ENCODE assay signal across 28 mouse cellular contexts in genomic region chr4:99263663-99264062, GRCm38 (mm10). TPM values are rescaled to one million over a fixed set of nuclear protein-coding genes. Genes with fewer than 3 reads are reported as not detected.
DNase-seq lines count a peak whose midpoint lies in the region; ATAC-seq lines count a peak whose summit lies in the region.
"Had no signal": no experiment of that assay in that cellular context is flagged by ENCODE, and none has a peak within 500 bp of the region (broad histone marks: within the 10 kb centered on the region; RNA-seq: fewer than 3 reads in every experiment).

No protein-coding gene starts in this region.

- no peak overlapping the region for H3K4me2 ChIP-seq in kidney, embryonic 15.5 days
- H3K4me2 ChIP-seq: embryonic facial prominence, embryonic 13.5 days; embryonic facial prominence, embryonic 15.5 days; forebrain, embryonic 12.5 days had no signal

- H3K27ac ChIP-seq in kidney, embryonic 15.5 days = no peak overlapping the region
- no peak overlapping the region for H3K27ac ChIP-seq in embryonic facial prominence, embryonic 10.5 days (replicated peaks)
- H3K27ac ChIP-seq: embryonic facial prominence, embryonic 13.5 days; embryonic facial prominence, embryonic 15.5 days; forebrain, embryonic 10.5 days; forebrain, embryonic 12.5 days had no signal

- H3K36me3 ChIP-seq in kidney, embryonic 15.5 days = no peaks in the 10 kb centered on the region
- H3K36me3 ChIP-seq in embryonic facial prominence, embryonic 10.5 days (replicated peaks) = no peaks in the 10 kb centered on the region
- H3K36me3 ChIP-seq: forebrain, embryonic 10.5 days; forebrain, embryonic 12.5 days; G1E had no signal

- no peaks in the 10 kb centered on the region for H3K27me3 ChIP-seq in kidney, embryonic 15.5 days
- no peaks in the 10 kb centered on the region for H3K27me3 ChIP-seq in embryonic facial prominence, embryonic 10.5 days (replicated peaks; ENCODE audit: low read depth, poor library complexity, severe bottlenecking)
- H3K27me3 ChIP-seq: CH12.LX; embryonic facial prominence, embryonic 13.5 days; embryonic facial prominence, embryonic 15.5 days; forebrain, embryonic 12.5 days; Patski had no signal

- H3K4me3 ChIP-seq in kidney, embryonic 15.5 days (replicated peaks) = no peak overlapping the region
- H3K4me3 ChIP-seq in embryonic facial prominence, embryonic 10.5 days = no peak overlapping the region
- H3K4me3 ChIP-seq: embryonic facial prominence, embryonic 13.5 days; embryonic facial prominence, embryonic 15.5 days; erythroblast, embryonic 14.5 days; forebrain, embryonic 10.5 days; forebrain, embryonic 12.5 days had no signal

- DNase-seq in heart, adult 11 months = peak; percentile 76
- no peak for DNase-seq in heart, postnatal 36 days
- DNase-seq in kidney, adult 8-10 months = no peak
- peak; percentile 26 for DNase-seq in embryonic facial prominence, embryonic 10.5 days (ENCODE audit: low spot score)
- DNase-seq: adrenal gland, adult 8-10 months; adrenal gland, postnatal 14 days; adrenal gland, postnatal 36 days; B cell, adult 2 months; cerebellum, adult 11-12 months; cerebellum, adult 2 months; cerebellum, adult 9-10 months; cerebellum, postnatal 10 days; cerebellum, postnatal 25 days had no signal

- no peaks in the 10 kb centered on the region for H3K9me3 ChIP-seq in kidney, embryonic 15.5 days (replicated peaks)
- no peaks in the 10 kb centered on the region for H3K9me3 ChIP-seq in embryonic facial prominence, embryonic 10.5 days
- H3K9me3 ChIP-seq: embryonic facial prominence, embryonic 13.5 days; embryonic facial prominence, embryonic 15.5 days; forebrain, embryonic 10.5 days; forebrain, embryonic 12.5 days had no signal

- no peak overlapping the region for H3K9ac ChIP-seq in kidney, embryonic 15.5 days
- H3K9ac ChIP-seq: embryonic facial prominence, embryonic 13.5 days; embryonic facial prominence, embryonic 15.5 days; forebrain, embryonic 12.5 days had no signal

- intact Hi-C loops in heart, postnatal 36 days (cut with DNase I) = no loop called here

- ATAC-seq in kidney, embryonic 15.5 days (replicated peaks; ENCODE audit: low FRiP score) = peak; percentile 43; the same call in 1 of the 2 replicates
- ATAC-seq: activated CD4-positive, CD25-positive, alpha-beta regulatory T cell, adult 4 months; CD4-positive, CD25-positive, alpha-beta regulatory T cell, adult 4 months; forebrain, embryonic 14.5 days; forebrain, embryonic 16.5 days; Patski had no signal

- 43% methylated on average over 11 of the region's 11 CpGs for WGBS in kidney, embryonic 15.5 days
- 50% methylated on average over 11 of the region's 11 CpGs for WGBS in embryonic facial prominence, embryonic 10.5 days

- no peaks in the 10 kb centered on the region for H3K4me1 ChIP-seq in kidney, embryonic 15.5 days
- peaks cover 7% of the 10 kb centered on the region for H3K4me1 ChIP-seq in embryonic facial prominence, embryonic 10.5 days
- H3K4me1 ChIP-seq: embryonic facial prominence, embryonic 15.5 days had no signal

RNA-seq across cellular contexts. Expression of gene Gm12689, which starts 32.0 kb away (rescaled TPM):
- not detected for total RNA-seq in heart, postnatal 36 days (2021)
- polyA plus RNA-seq in kidney, embryonic 15.5 days (2015; fragmentation: Nextera tagmentation; extraction: Ambion mirVana) = 0.19 and 0.38 TPM in 2 replicates
- polyA plus RNA-seq in embryonic facial prominence, embryonic 10.5 days (2016; fragmentation: Nextera tagmentation; extraction: Ambion mirVana) = 0.18 TPM in 1 of 2 replicates, not detected in the other
- total RNA-seq: adrenal gland, adult 18-20 months; adrenal gland, postnatal 14 days; CH12.LX; G1E had no signal
- polyA plus RNA-seq: activated CD4-positive, CD25-positive, alpha-beta regulatory T cell, adult 4 months; embryonic facial prominence, embryonic 11.5 days; erythroblast, embryonic 14.5 days; G1E; Patski had no signal

Comparison
In these comparisons a context has a peak if more than half of its experiments do, and no peak if none do; other contexts are left out.
1. DNase-seq: peak in heart, adult 11 months (single experiment) and embryonic facial prominence, embryonic 10.5 days (single experiment); none in heart, postnatal 36 days (0 of 2) and kidney, adult 8-10 months (0 of 2).